Mouse (Mus musculus) midbrain, postnatal 0 days (tissue): ENCODE results near the gene Fbxo2. TPM values are rescaled to one million over a fixed set of nuclear protein-coding genes. Genes with fewer than 3 reads are reported as not detected.
"Not testable (repeated sequence)": the region's sequence is repeated elsewhere in the genome, so short reads cannot be mapped to it uniquely, and the experiment has no call there.

Experiments used
- ATAC-seq: fragments of 200-750 bp; cut with Nextera tagmentation; 2 replicates; pipeline ENCODE4 v1.8.0; 2017; ENCODE audit warnings: moderate number of reproducible peaks, mild to moderate bottlenecking, moderate TSS enrichment, moderate library complexity; ENCODE audit not compliant: low FRiP score
- DNase-seq: peaks from one replicate; pipeline ENCODE4 v3.0.0-alpha.2; 2015; ENCODE audit warnings: low spot score
- H3K27ac ChIP-seq: fragments of 300-500 bp; sonication (generic); 2 replicates; pipeline ENCODE4 v1.5.1; 2014; ENCODE audit warnings: low read depth, mild to moderate bottlenecking, low read length, mixed read lengths
- H3K27me3 ChIP-seq: fragments of 300-500 bp; sonication (generic); 2 replicates; pipeline ENCODE4 v1.6.1; 2014; ENCODE audit warnings: low read length, control low read depth, mixed read lengths; ENCODE audit not compliant: insufficient read depth
- H3K36me3 ChIP-seq: fragments of 300-500 bp; sonication (generic); 2 replicates; pipeline ENCODE4 v1.6.1; 2014; ENCODE audit warnings: low read length, control low read depth, mixed read lengths; ENCODE audit not compliant: insufficient read depth
- H3K4me1 ChIP-seq: fragments of 300-500 bp; sonication (generic); 2 replicates; pipeline ENCODE4 v1.6.1; 2014; ENCODE audit warnings: mild to moderate bottlenecking, control low read depth, antibody characterized with exemption, low read length, mixed read lengths; ENCODE audit not compliant: insufficient read depth
- H3K4me2 ChIP-seq: fragments of 300-500 bp; sonication (generic); 2 replicates; pipeline ENCODE4 v1.6.1; 2014; ENCODE audit warnings: low read depth, mild to moderate bottlenecking, low read length, mixed read lengths; ENCODE audit not compliant: poor library complexity, severe bottlenecking
- H3K4me3 ChIP-seq: fragments of 300-500 bp; sonication (generic); 2 replicates; pipeline ENCODE4 v1.5.1; 2014; ENCODE audit warnings: low read depth, mild to moderate bottlenecking, low read length, moderate library complexity
- H3K9ac ChIP-seq: fragments of 300-500 bp; sonication (generic); replicated peaks from 2 replicates; pipeline ENCODE4 v1.6.1; 2014; ENCODE audit warnings: mild to moderate bottlenecking, low read length, moderate library complexity, mixed read lengths; ENCODE audit not compliant: poor library complexity, severe bottlenecking
- H3K9me3 ChIP-seq: fragments of 300-500 bp; sonication (generic); 2 replicates; pipeline ENCODE4 v1.6.1; 2016; ENCODE audit warnings: low read length, control low read depth
- CTCF ChIP-seq: IDR thresholded peaks from 2 replicates; pipeline ENCODE4 v1.5.1; 2016; ENCODE audit warnings: antibody characterized with exemption, mild to moderate bottlenecking
- WGBS: fragments of 180-500 bp; shearing (Covaris S2); extraction: QIAGEN DNeasy Blood & Tissue Kit; methylation state at CpG from one replicate; pipeline ENCODE4 v1.1.7; 2014; 5-methylcytosine and 5-hydroxymethylcytosine counted together
- polyA plus RNA-seq: library from polyadenylated mRNA; unstranded; fragments of >200 nt; fragmentation: Nextera tagmentation; extraction: Ambion mirVana; gene quantifications from 2 replicates; pipeline ENCODE4 v1.2.1, GENCODE M21; 2015
- total RNA-seq: library from RNA; depleted of rRNA; stranded (reverse); fragments of >200 nt; gene quantifications from 2 replicates; pipeline ENCODE4 v1.2.3, GENCODE M21; 2014

The Fbxo2 gene
- total and polyA plus RNA-seq, 2 experiments from 2014 or later: 17.0 to 17.5 TPM

- H3K4me1 ChIP-seq: peaks cover 4% of the 10 kb centered on the region; the same call in 1 of the 2 replicates
- H3K9me3 ChIP-seq: no peaks in the 10 kb centered on the region
- no peak overlapping the region for H3K27ac ChIP-seq
- no peak overlapping the region for H3K4me3 ChIP-seq
- H3K9ac ChIP-seq: no peak overlapping the region
- H3K4me2 ChIP-seq: no peak overlapping the region
- 76% methylated on average over 4 of the region's 4 CpGs for WGBS
- peak; percentile 62 for TF ChIP-seq CTCF
- no peak for ATAC-seq
- H3K36me3 ChIP-seq: peaks cover 2% of the 10 kb centered on the region; the same call in 1 of the 2 replicates
- no peaks in the 10 kb centered on the region for H3K27me3 ChIP-seq
- no peak for DNase-seq
Measured at GRCm38 (mm10) chr4:148117392-148117791, 43.0 kb upstream of the Fbxo2 start.

GRCm38 (mm10) chr4:148119578-148119977 lies 40.8 kb upstream of the Fbxo2 start:
- H3K4me2 ChIP-seq, H3K9me3 ChIP-seq, H3K36me3 ChIP-seq, DNase-seq, ATAC-seq, H3K4me3 ChIP-seq, H3K27ac ChIP-seq, H3K4me1 ChIP-seq, H3K9ac ChIP-seq, H3K27me3 ChIP-seq: not testable (repeated sequence)
- TF ChIP-seq CTCF: peak; percentile 28
- 89% methylated on average over 9 of the region's 9 CpGs for WGBS

- Histone ChIP-seq H3K9ac (no peak overlapping the region), H3K36me3 (no peaks in the 10 kb centered on the region), H3K27me3 (no peaks in the 10 kb centered on the region), H3K4me1 (no peaks in the 10 kb centered on the region), H3K4me2 (no peak overlapping the region), H3K9me3 (no peaks in the 10 kb centered on the region), H3K27ac (no peak overlapping the region), H3K4me3 (no peak overlapping the region)
- DNase-seq (no peak), ATAC-seq (no peak)
- no peak for TF ChIP-seq CTCF
- WGBS: 60% methylated on average over 9 of the region's 9 CpGs
Measured at GRCm38 (mm10) chr4:148120555-148120954, 39.9 kb upstream of the Fbxo2 start.

GRCm38 (mm10) chr4:148121362-148121761 lies 39.1 kb upstream of the Fbxo2 start:
- H3K9me3 ChIP-seq: no peaks in the 10 kb centered on the region
- no peaks in the 10 kb centered on the region for H3K36me3 ChIP-seq
- no peak overlapping the region for H3K9ac ChIP-seq
- H3K27me3 ChIP-seq: no peaks in the 10 kb centered on the region
- H3K4me3 ChIP-seq: no peak overlapping the region
- H3K4me1 ChIP-seq: no peaks in the 10 kb centered on the region
- peak; percentile 94 for DNase-seq
- peak overlapping the region; percentile 59; the same call in 1 of the 2 replicates for H3K27ac ChIP-seq
- WGBS: 52% methylated on average over 4 of the region's 4 CpGs
- no peak for TF ChIP-seq CTCF
- H3K4me2 ChIP-seq: no peak overlapping the region
- ATAC-seq: peak; percentile 35

- peak overlapping the region; percentile 59; the same call in 1 of the 2 replicates for H3K27ac ChIP-seq
- H3K9me3 ChIP-seq: no peaks in the 10 kb centered on the region
- 10% methylated on average over 6 of the region's 6 CpGs for WGBS
- H3K9ac ChIP-seq: no peak overlapping the region
- H3K36me3 ChIP-seq: no peaks in the 10 kb centered on the region
- no peak overlapping the region for H3K4me3 ChIP-seq
- DNase-seq (peak; percentile 89), ATAC-seq (peak; percentile 62)
- no peak for TF ChIP-seq CTCF
- H3K27me3 ChIP-seq: no peaks in the 10 kb centered on the region
- H3K4me1 ChIP-seq: no peaks in the 10 kb centered on the region
- no peak overlapping the region for H3K4me2 ChIP-seq
Measured at GRCm38 (mm10) chr4:148121982-148122693, 38.3 kb upstream of the Fbxo2 start.

GRCm38 (mm10) chr4:148122694-148123066 lies 37.7 kb upstream of the Fbxo2 start:
- no peak for ATAC-seq
- no peak for TF ChIP-seq CTCF
- Histone ChIP-seq H3K4me2 (no peak overlapping the region), H3K27ac (no peak overlapping the region), H3K9me3 (no peaks in the 10 kb centered on the region), H3K4me3 (no peak overlapping the region), H3K4me1 (no peaks in the 10 kb centered on the region), H3K9ac (no peak overlapping the region), H3K36me3 (no peaks in the 10 kb centered on the region), H3K27me3 (no peaks in the 10 kb centered on the region)
- no peak for DNase-seq
- 65% methylated on average over 3 of the region's 3 CpGs for WGBS
